Mouse (Mus musculus): ENCODE data around the gene Rhd. TPM values are rescaled to one million over a fixed set of nuclear protein-coding genes. Genes with fewer than 3 reads are reported as not detected.
"Not testable (repeated sequence)": the region's sequence is repeated elsewhere in the genome, so short reads cannot be mapped to it uniquely, and the experiment has no call there.

The Rhd gene
- 1.7 and 2.1 TPM in 2 replicates for polyA plus RNA-seq (2015; fragmentation: Nextera tagmentation; extraction: Ambion mirVana)

GRCm38 (mm10) chr4:134863937-134864729, at the start of gene Rhd:
Gene Rhd, plus strand, starts transcription at chr4:134864536.
- Histone ChIP-seq H3K4me2 (ENCODE audit: low read length) (no peak within 1 kb of the TSS), H3K4me1 (ENCODE audit: control insufficient read depth, insufficient read depth, low read depth, low read length) (no peaks in the 10 kb centered on the region), H3K9me3 (ENCODE audit: control insufficient read depth, low read length) (no peaks in the 10 kb centered on the region), H3K4me3 (ENCODE audit: low read length) (no peak within 1 kb of the TSS), H3K27me3 (replicated peaks; ENCODE audit: control insufficient read depth, insufficient read depth, low read length) (peaks cover 1% of the 10 kb centered on the region; the same call in 1 of the 2 replicates), H3K9ac (ENCODE audit: low read depth, low read length) (no peak within 1 kb of the TSS), H3K27ac (ENCODE audit: low read depth, low read length) (no peak within 1 kb of the TSS), H3K36me3 (ENCODE audit: control insufficient read depth, insufficient read depth, low read length) (no peaks in the 10 kb centered on the region)
- no peak for ATAC-seq
- 69% methylated on average over 14 of the region's 14 CpGs for WGBS

- Histone ChIP-seq H3K27ac (ENCODE audit: low read depth, low read length) (no peak overlapping the region), H3K36me3 (ENCODE audit: control insufficient read depth, insufficient read depth, low read length) (no peaks in the 10 kb centered on the region)
- 91% methylated on average over 4 of the region's 4 CpGs for WGBS
These were observed 46.6 kb upstream of the Rhd start for GRCm38 (mm10) chr4:134817706-134818105.

DNA sequence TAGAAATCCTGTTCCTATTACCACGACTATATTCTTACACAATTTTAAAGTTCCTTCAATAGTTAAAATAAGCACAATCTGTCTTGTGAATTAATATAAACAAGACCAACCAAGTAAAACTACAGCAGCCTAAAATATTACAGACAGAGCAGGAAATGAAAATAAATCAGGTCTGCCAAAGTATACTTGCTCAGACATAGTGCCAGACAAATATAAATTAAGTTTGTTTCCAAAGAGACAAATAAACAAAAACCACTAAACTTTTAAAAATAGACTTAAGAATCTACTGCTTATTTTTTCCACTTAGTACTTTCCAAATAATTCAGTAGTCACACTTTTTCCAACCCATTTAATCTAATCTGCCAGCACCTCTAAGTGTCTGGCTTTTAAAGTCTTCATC, 43.3 kb upstream of the Rhd start:
- WGBS, result 81% methylated on average over 1 of the region's 1 CpGs
- H3K4me1 ChIP-seq (ENCODE audit: control insufficient read depth, insufficient read depth, low read depth, low read length), result no peaks in the 10 kb centered on the region
- no peaks in the 10 kb centered on the region for H3K9me3 ChIP-seq (ENCODE audit: control insufficient read depth, low read length)
- no peak for ATAC-seq
- H3K27ac ChIP-seq (ENCODE audit: low read depth, low read length), result no peak overlapping the region
- 0 out of 2 replicates have a peak, but pooled peaks cover 2% of the 10 kb centered on the region for H3K36me3 ChIP-seq (ENCODE audit: control insufficient read depth, insufficient read depth, low read length)
- no peak overlapping the region for H3K4me2 ChIP-seq (ENCODE audit: low read length)
- no peak overlapping the region for H3K4me3 ChIP-seq (ENCODE audit: low read length)
- H3K9ac ChIP-seq (ENCODE audit: low read depth, low read length), result no peak overlapping the region
- no peaks in the 10 kb centered on the region for H3K27me3 ChIP-seq (replicated peaks; ENCODE audit: control insufficient read depth, insufficient read depth, low read length)

More at GRCm38 (mm10) chr4:134817706-134818105, 46.6 kb upstream of the Rhd start:
- Histone ChIP-seq H3K4me2 (ENCODE audit: low read length) (no peak overlapping the region), H3K4me3 (ENCODE audit: low read length) (no peak overlapping the region), H3K9ac (ENCODE audit: low read depth, low read length) (no peak overlapping the region), H3K9me3 (ENCODE audit: control insufficient read depth, low read length) (no peaks in the 10 kb centered on the region), H3K4me1 (ENCODE audit: control insufficient read depth, insufficient read depth, low read depth, low read length) (peaks cover 3% of the 10 kb centered on the region), H3K27me3 (replicated peaks; ENCODE audit: control insufficient read depth, insufficient read depth, low read length) (no peaks in the 10 kb centered on the region)
- ATAC-seq, result no peak

- no peak overlapping the region for H3K4me2 ChIP-seq (ENCODE audit: low read length)
- H3K27ac ChIP-seq (ENCODE audit: low read depth, low read length), result no peak overlapping the region
- no peak for ATAC-seq
- WGBS, result 78% methylated on average over 2 of the region's 2 CpGs
- H3K36me3 ChIP-seq (ENCODE audit: control insufficient read depth, insufficient read depth, low read length), result peaks cover 12% of the 10 kb centered on the region
- no peak overlapping the region for H3K9ac ChIP-seq (ENCODE audit: low read depth, low read length)
- H3K4me3 ChIP-seq (ENCODE audit: low read length), result no peak overlapping the region
- H3K9me3 ChIP-seq (ENCODE audit: control insufficient read depth, low read length), result no peaks in the 10 kb centered on the region
- no peaks in the 10 kb centered on the region for H3K27me3 ChIP-seq (replicated peaks; ENCODE audit: control insufficient read depth, insufficient read depth, low read length)
- no peaks in the 10 kb centered on the region for H3K4me1 ChIP-seq (ENCODE audit: control insufficient read depth, insufficient read depth, low read depth, low read length)
These were observed 40.8 kb upstream of the Rhd start for GRCm38 (mm10) chr4:134823560-134823959.

GRCm38 (mm10) chr4:134825864-134826263, 38.5 kb upstream of the Rhd start:
- H3K36me3 ChIP-seq (ENCODE audit: control insufficient read depth, insufficient read depth, low read length), result peaks cover 19% of the 10 kb centered on the region
- not testable (repeated sequence) for ATAC-seq
- 97% methylated on average over 10 of the region's 11 CpGs for WGBS

DNA sequence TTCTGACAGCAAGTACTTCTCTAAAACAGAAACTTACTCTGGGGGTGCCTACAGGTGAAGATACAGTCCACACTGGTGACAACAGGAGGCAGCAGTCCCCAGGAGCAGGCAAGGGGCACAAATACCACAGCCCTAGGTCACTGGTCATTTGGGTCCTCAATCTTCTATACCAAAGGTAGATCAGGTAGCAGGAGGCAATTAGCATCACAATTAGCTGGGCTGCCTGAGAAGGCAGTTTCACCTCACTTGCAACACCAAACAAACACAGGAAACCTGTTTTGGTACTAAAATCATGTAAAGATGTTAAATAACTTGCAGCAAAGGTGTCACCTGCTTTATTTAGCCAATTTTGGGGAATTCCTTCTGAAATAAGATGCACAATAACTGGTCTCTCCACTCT, 38.0 kb upstream of the Rhd start:
- no peaks in the 10 kb centered on the region for H3K9me3 ChIP-seq (ENCODE audit: control insufficient read depth, low read length)
- no peak overlapping the region for H3K27ac ChIP-seq (ENCODE audit: low read depth, low read length)
- H3K9ac ChIP-seq (ENCODE audit: low read depth, low read length), result no peak overlapping the region
- H3K4me1 ChIP-seq (ENCODE audit: control insufficient read depth, insufficient read depth, low read depth, low read length), result no peaks in the 10 kb centered on the region
- H3K4me2 ChIP-seq (ENCODE audit: low read length), result no peak overlapping the region
- H3K36me3 ChIP-seq (ENCODE audit: control insufficient read depth, insufficient read depth, low read length), result peaks cover 19% of the 10 kb centered on the region
- no peak for ATAC-seq
- no peaks in the 10 kb centered on the region for H3K27me3 ChIP-seq (replicated peaks; ENCODE audit: control insufficient read depth, insufficient read depth, low read length)
- H3K4me3 ChIP-seq (ENCODE audit: low read length), result no peak overlapping the region

More at GRCm38 (mm10) chr4:134825864-134826263, 38.5 kb upstream of the Rhd start:
- H3K4me2 ChIP-seq (ENCODE audit: low read length); H3K4me3 ChIP-seq (ENCODE audit: low read length); H3K9ac ChIP-seq (ENCODE audit: low read depth, low read length); H3K27ac ChIP-seq (ENCODE audit: low read depth, low read length); H3K4me1 ChIP-seq (ENCODE audit: control insufficient read depth, insufficient read depth, low read depth, low read length); H3K9me3 ChIP-seq (ENCODE audit: control insufficient read depth, low read length); H3K27me3 ChIP-seq (replicated peaks; ENCODE audit: control insufficient read depth, insufficient read depth, low read length): not testable (repeated sequence)

- ATAC-seq, result no peak
These were observed 36.5 kb upstream of the Rhd start for GRCm38 (mm10) chr4:134827806-134828205.

DNA sequence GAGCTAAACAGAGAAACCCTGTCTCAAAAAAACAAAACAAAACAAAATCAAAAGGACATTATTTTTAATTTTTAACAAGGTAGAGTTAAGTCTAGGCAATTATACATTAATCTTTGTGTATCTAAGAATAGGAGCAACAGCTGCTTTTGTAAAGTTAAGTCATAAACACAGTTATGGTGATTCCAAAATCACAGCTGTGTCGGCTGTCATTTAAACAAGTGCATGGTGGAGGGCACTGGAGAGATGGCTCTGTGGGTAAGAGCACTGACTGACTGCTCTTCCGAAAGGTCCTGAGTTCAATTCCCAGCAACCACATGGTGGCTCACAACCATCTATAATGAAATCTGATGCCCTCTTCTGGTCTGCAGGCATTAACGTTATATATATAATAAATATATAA, 32.4 kb upstream of the Rhd start:
- Histone ChIP-seq H3K4me2 (ENCODE audit: low read length) (no peak overlapping the region), H3K4me1 (ENCODE audit: control insufficient read depth, insufficient read depth, low read depth, low read length) (no peaks in the 10 kb centered on the region), H3K9me3 (ENCODE audit: control insufficient read depth, low read length) (no peaks in the 10 kb centered on the region), H3K9ac (ENCODE audit: low read depth, low read length) (no peak overlapping the region), H3K36me3 (ENCODE audit: control insufficient read depth, insufficient read depth, low read length) (peaks cover 22% of the 10 kb centered on the region), H3K27me3 (replicated peaks; ENCODE audit: control insufficient read depth, insufficient read depth, low read length) (no peaks in the 10 kb centered on the region), H3K27ac (ENCODE audit: low read depth, low read length) (no peak overlapping the region), H3K4me3 (ENCODE audit: low read length) (no peak overlapping the region)
- ATAC-seq, result no peak
- WGBS, result 88% methylated on average over 3 of the region's 3 CpGs

More at GRCm38 (mm10) chr4:134827806-134828205, 36.5 kb upstream of the Rhd start:
- Histone ChIP-seq H3K4me1 (ENCODE audit: control insufficient read depth, insufficient read depth, low read depth, low read length) (no peaks in the 10 kb centered on the region), H3K9ac (ENCODE audit: low read depth, low read length) (no peak overlapping the region), H3K4me2 (ENCODE audit: low read length) (no peak overlapping the region), H3K27ac (ENCODE audit: low read depth, low read length) (no peak overlapping the region), H3K4me3 (ENCODE audit: low read length) (no peak overlapping the region), H3K36me3 (ENCODE audit: control insufficient read depth, insufficient read depth, low read length) (peaks cover 21% of the 10 kb centered on the region), H3K9me3 (ENCODE audit: control insufficient read depth, low read length) (no peaks in the 10 kb centered on the region), H3K27me3 (replicated peaks; ENCODE audit: control insufficient read depth, insufficient read depth, low read length) (no peaks in the 10 kb centered on the region)
- 94% methylated on average over 11 of the region's 11 CpGs for WGBS

DNA sequence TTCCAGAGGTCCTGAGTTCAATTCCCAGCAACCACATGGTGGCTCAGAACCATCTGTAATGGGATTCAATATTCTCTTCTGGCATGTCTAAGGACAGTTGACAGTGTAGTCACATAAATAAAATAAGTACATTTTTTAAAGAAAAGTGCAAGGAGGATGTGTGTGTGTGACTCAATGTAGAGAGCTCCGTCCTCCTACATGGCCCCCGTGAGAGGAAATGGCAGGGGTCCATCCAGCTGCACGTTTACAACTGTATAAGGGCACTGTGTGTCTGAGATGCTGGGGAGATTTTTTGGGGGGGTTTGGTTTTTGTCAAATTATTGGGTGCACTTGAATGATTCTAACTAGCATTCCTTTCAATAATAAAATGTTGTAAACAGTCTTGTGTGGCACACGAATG, 28.9 kb upstream of the Rhd start:
- no peaks in the 10 kb centered on the region for H3K4me1 ChIP-seq (ENCODE audit: control insufficient read depth, insufficient read depth, low read depth, low read length)
- H3K4me3 ChIP-seq (ENCODE audit: low read length), result no peak overlapping the region
- no peak for ATAC-seq
- no peaks in the 10 kb centered on the region for H3K9me3 ChIP-seq (ENCODE audit: control insufficient read depth, low read length)
- no peak overlapping the region for H3K4me2 ChIP-seq (ENCODE audit: low read length)
- H3K9ac ChIP-seq (ENCODE audit: low read depth, low read length), result no peak overlapping the region
- H3K27ac ChIP-seq (ENCODE audit: low read depth, low read length), result no peak overlapping the region
- 85% methylated on average over 4 of the region's 4 CpGs for WGBS
- H3K27me3 ChIP-seq (replicated peaks; ENCODE audit: control insufficient read depth, insufficient read depth, low read length), result no peaks in the 10 kb centered on the region
- peaks cover 11% of the 10 kb centered on the region; the same call in 1 of the 2 replicates for H3K36me3 ChIP-seq (ENCODE audit: control insufficient read depth, insufficient read depth, low read length)

Data from hindbrain, embryonic 16.5 days (tissue).